Mouse (Mus musculus) inflammation-experienced regulatory T-cells, adult 16 weeks (primary cell): ENCODE data around the gene Fundc2. TPM values are rescaled to one million over a fixed set of nuclear protein-coding genes. Genes with fewer than 3 reads are reported as not detected.

Experiments
- polyA plus RNA-seq: library from polyadenylated mRNA; unstranded; fragments of 100-300 nt; shearing (Covaris generic); gene quantifications from one replicate; pipeline ENCODE4 v1.2.1, GENCODE M21; 2017

Gene Fundc2
- polyA plus RNA-seq, result 67.3 TPM

DNA sequence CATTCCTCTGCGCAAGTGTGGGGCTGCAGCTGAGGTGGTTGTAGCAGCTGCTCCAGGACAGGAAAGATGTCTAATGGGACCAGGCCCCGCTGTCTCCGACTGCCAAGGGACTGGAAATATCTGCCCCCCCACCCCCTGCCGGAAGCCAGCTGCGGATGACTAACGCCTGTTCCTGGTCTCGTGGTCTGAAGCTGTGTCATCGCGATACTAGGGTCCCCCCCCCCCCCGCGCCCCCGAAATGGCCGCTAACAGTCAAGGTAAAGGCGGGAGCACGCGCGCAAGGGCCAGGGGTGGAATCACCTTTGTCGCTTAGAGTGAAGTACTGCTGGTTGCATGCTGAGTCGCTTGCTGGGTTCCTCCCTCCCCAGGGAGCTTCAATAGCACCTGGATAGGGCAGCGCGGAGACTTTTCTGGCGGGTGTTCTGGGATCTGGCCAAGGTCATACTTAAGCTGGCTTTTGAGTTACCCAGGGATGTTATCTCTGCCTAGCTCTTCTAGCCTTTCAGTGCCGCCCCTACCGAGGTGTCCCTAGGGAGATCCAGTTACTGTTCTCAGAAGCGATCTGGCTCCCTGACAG lies at the start of gene Fundc2, which contains the start of gene F8:
TSS of gene Fundc2 (plus strand) at position 205 of the 577 bp plus-strand sequence.
TSS of gene F8 (minus strand) at position 421 of the 577 bp plus-strand sequence.

DNA sequence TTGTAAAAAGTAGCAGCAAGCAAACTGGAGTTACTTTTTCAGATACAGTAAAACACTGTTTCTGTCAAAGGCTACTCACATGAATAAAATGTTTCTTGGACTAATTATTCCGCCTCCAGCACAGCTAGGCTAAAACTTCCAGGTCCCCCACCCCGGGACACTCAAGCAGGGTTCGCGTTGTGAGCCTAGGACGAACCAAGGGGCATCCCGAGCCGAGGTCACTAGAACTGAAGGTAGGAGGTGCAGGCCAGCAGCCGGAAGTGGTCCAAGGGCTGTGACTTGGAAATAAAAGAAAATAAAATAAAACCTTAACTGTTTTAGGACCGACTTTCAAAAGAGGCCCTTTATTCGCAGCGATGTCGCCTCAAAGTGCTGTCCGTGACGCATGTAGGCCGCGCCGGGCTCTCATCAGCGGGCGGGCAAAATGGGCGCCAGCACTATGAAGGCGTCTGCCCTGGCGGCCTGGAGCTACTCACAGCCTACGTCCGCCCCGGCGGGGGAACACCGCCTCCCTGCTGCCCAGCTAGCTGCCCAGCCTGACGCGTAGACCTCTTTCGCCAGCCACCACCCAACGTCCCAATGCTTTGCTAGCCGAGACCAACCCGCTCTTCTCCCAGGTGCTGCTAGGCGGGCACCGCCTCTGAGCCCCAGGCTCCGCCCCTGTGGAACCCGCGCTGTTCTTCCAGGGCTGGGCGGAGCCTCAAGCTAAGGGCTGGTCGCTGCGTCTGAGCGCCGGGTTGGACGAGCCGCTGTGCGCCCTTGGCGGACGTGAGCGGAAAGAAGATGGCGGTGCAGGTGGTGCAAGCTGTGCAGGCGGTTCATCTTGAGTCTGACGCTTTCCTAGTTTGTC lies 34.0 kb downstream of the Fundc2 start, which contains the start of the genes Cmc4, Mtcp1 and Brcc3:
TSS of gene Cmc4 (minus strand) at position 649 of the 850 bp plus-strand sequence.
TSS of gene Mtcp1 (minus strand) at position 653 of the 850 bp plus-strand sequence.
TSS of gene Brcc3 (plus strand) at position 693 of the 850 bp plus-strand sequence.

Other genes with a start within 250 kb of the Fundc2 start
- not detected for gene Smim9, start 218.6 kb upstream of the Fundc2 start, polyA plus RNA-seq
- 1.1 TPM for gene F8, start 216 bp downstream of the Fundc2 start, polyA plus RNA-seq
- 23.5 TPM for gene Cmc4, start 34.2 kb downstream of the Fundc2 start, polyA plus RNA-seq
- 13.3 TPM for gene Mtcp1, start 34.2 kb downstream of the Fundc2 start, polyA plus RNA-seq
- gene Brcc3, start 34.2 kb downstream of the Fundc2 start, polyA plus RNA-seq, result 70.3 TPM
- gene Vbp1, start 131.9 kb downstream of the Fundc2 start, polyA plus RNA-seq, result 143 TPM
- gene Rab39b, start 195.8 kb downstream of the Fundc2 start, polyA plus RNA-seq, result 3.3 TPM